Mouse (Mus musculus) cerebellum, adult 2 months (tissue): ENCODE measurements around the gene Suv39h1.

Experiments
- CTCF ChIP-seq: fragments of 200-500 bp; IDR thresholded peaks from 2 replicates; pipeline ENCODE4 v1.5.1; 2011; ENCODE audit warnings: low read depth, mild to moderate bottlenecking, control low read depth, low read length, moderate library complexity, borderline replicate concordance; ENCODE audit not compliant: insufficient read depth
- POLR2A ChIP-seq: fragments of 200-500 bp; IDR thresholded peaks from 2 replicates; pipeline ENCODE4 v1.6.1; 2011; ENCODE audit warnings: low read length, control low read depth, borderline replicate concordance; ENCODE audit not compliant: insufficient read depth

GRCm38 (mm10) chrX:8099435-8099834 lies 24.9 kb upstream of the Suv39h1 start:
- TF ChIP-seq CTCF (no peak), POLR2A (no peak)
